Mouse (Mus musculus): ENCODE data around the gene Upk3bl. TPM values are rescaled to one million over a fixed set of nuclear protein-coding genes. Genes with fewer than 3 reads are reported as not detected.

The Upk3bl gene
- polyA plus RNA-seq (2015; fragmentation: Nextera tagmentation; extraction: Ambion mirVana): not detected in 2 replicates

- Histone ChIP-seq H3K36me3 (ENCODE audit: poor library complexity, severe bottlenecking) (no peaks in the 10 kb centered on the region), H3K4me2 (no peak within 1 kb of the TSS), H3K4me3 (no peak within 1 kb of the TSS), H3K27me3 (no peaks in the 10 kb centered on the region), H3K27ac (no peak within 1 kb of the TSS), H3K9me3 (replicated peaks) (no peaks in the 10 kb centered on the region), H3K9ac (no peak within 1 kb of the TSS), H3K4me1 (peaks cover 11% of the 10 kb centered on the region)
- 93% methylated on average over 11 of the region's 11 CpGs for WGBS
- no peak for ATAC-seq
Observed at GRCm38 (mm10) chr5:136054301-136055077, at the start of gene Upk3bl. TSS of gene Upk3bl (plus strand) at chr5:136054492.

- Histone ChIP-seq H3K9me3 (replicated peaks) (no peaks in the 10 kb centered on the region), H3K9ac (no peak overlapping the region), H3K27me3 (no peaks in the 10 kb centered on the region), H3K4me2 (no peak overlapping the region), H3K36me3 (ENCODE audit: poor library complexity, severe bottlenecking) (peaks cover 27% of the 10 kb centered on the region), H3K4me3 (no peak overlapping the region), H3K4me1 (peaks cover 6% of the 10 kb centered on the region), H3K27ac (no peak overlapping the region)
- WGBS: 85% methylated on average over 4 of the region's 4 CpGs
- ATAC-seq: no peak
Observed at GRCm38 (mm10) chr5:136004537-136004936, 49.8 kb upstream of the Upk3bl start.

GRCm38 (mm10) chr5:136007745-136008144 is 46.5 kb upstream of the Upk3bl start:
- no peaks in the 10 kb centered on the region for H3K27me3 ChIP-seq
- WGBS: 87% methylated on average over 7 of the region's 7 CpGs
- ATAC-seq: no peak
- H3K9ac ChIP-seq: no peak overlapping the region
- H3K4me1 ChIP-seq: peaks cover 3% of the 10 kb centered on the region
- H3K4me2 ChIP-seq: no peak overlapping the region
- H3K27ac ChIP-seq: no peak overlapping the region
- peaks cover 31% of the 10 kb centered on the region for H3K36me3 ChIP-seq (ENCODE audit: poor library complexity, severe bottlenecking)
- no peak overlapping the region for H3K4me3 ChIP-seq
- no peaks in the 10 kb centered on the region for H3K9me3 ChIP-seq (replicated peaks)

GRCm38 (mm10) chr5:136014877-136015276 is 39.4 kb upstream of the Upk3bl start:
- Histone ChIP-seq H3K36me3 (ENCODE audit: poor library complexity, severe bottlenecking) (peaks cover 51% of the 10 kb centered on the region), H3K27me3 (no peaks in the 10 kb centered on the region), H3K4me3 (no peak overlapping the region), H3K27ac (no peak overlapping the region), H3K9ac (no peak overlapping the region), H3K4me1 (peaks cover 16% of the 10 kb centered on the region), H3K9me3 (replicated peaks) (no peaks in the 10 kb centered on the region), H3K4me2 (no peak overlapping the region)
- ATAC-seq: no peak
- 90% methylated on average over 10 of the region's 10 CpGs for WGBS

GRCm38 (mm10) chr5:136015586-136015985 is 38.7 kb upstream of the Upk3bl start:
- no peaks in the 10 kb centered on the region for H3K9me3 ChIP-seq (replicated peaks)
- peak overlapping the region; percentile 26; the same call in 1 of the 2 replicates for H3K9ac ChIP-seq
- WGBS: 81% methylated on average over 10 of the region's 10 CpGs
- no peak overlapping the region for H3K27ac ChIP-seq
- peaks cover 51% of the 10 kb centered on the region for H3K36me3 ChIP-seq (ENCODE audit: poor library complexity, severe bottlenecking)
- H3K4me1 ChIP-seq: peaks cover 16% of the 10 kb centered on the region
- no peak overlapping the region for H3K4me3 ChIP-seq
- no peak overlapping the region for H3K4me2 ChIP-seq
- ATAC-seq: no peak
- no peaks in the 10 kb centered on the region for H3K27me3 ChIP-seq

GRCm38 (mm10) chr5:136016014-136016876 is 38.0 kb upstream of the Upk3bl start:
- Histone ChIP-seq H3K36me3 (ENCODE audit: poor library complexity, severe bottlenecking) (peaks cover 46% of the 10 kb centered on the region), H3K27me3 (no peaks in the 10 kb centered on the region), H3K4me1 (peaks cover 16% of the 10 kb centered on the region), H3K9ac (0 out of 2 replicates have a peak overlapping the region, but pooled peaks have one; percentile 35), H3K4me2 (no peak overlapping the region), H3K27ac (peak overlapping the region; percentile 36), H3K9me3 (replicated peaks) (no peaks in the 10 kb centered on the region), H3K4me3 (no peak overlapping the region)
- 66% methylated on average over 10 of the region's 10 CpGs for WGBS
- ATAC-seq: no peak

GRCm38 (mm10) chr5:136017262-136017661 is 37.0 kb upstream of the Upk3bl start:
- no peak overlapping the region; the same call in 1 of the 2 replicates for H3K27ac ChIP-seq
- no peak overlapping the region for H3K9ac ChIP-seq
- H3K4me1 ChIP-seq: peaks cover 16% of the 10 kb centered on the region
- no peak overlapping the region for H3K4me2 ChIP-seq
- ATAC-seq: 0 out of 2 replicates have a peak, but pooled peaks have one; percentile 33
- H3K36me3 ChIP-seq (ENCODE audit: poor library complexity, severe bottlenecking): peaks cover 44% of the 10 kb centered on the region
- 80% methylated on average over 6 of the region's 6 CpGs for WGBS
- H3K9me3 ChIP-seq (replicated peaks): no peaks in the 10 kb centered on the region
- no peaks in the 10 kb centered on the region for H3K27me3 ChIP-seq
- H3K4me3 ChIP-seq: no peak overlapping the region

GRCm38 (mm10) chr5:136018726-136019125 is 35.6 kb upstream of the Upk3bl start:
- no peak overlapping the region for H3K4me2 ChIP-seq
- no peaks in the 10 kb centered on the region for H3K9me3 ChIP-seq (replicated peaks)
- H3K27ac ChIP-seq: no peak overlapping the region
- H3K4me1 ChIP-seq: peaks cover 16% of the 10 kb centered on the region
- no peaks in the 10 kb centered on the region for H3K27me3 ChIP-seq
- WGBS: 86% methylated on average over 2 of the region's 2 CpGs
- peaks cover 37% of the 10 kb centered on the region; the same call in 1 of the 2 replicates for H3K36me3 ChIP-seq (ENCODE audit: poor library complexity, severe bottlenecking)
- H3K9ac ChIP-seq: no peak overlapping the region
- no peak for ATAC-seq
- no peak overlapping the region for H3K4me3 ChIP-seq

GRCm38 (mm10) chr5:136019907-136020306 is 34.4 kb upstream of the Upk3bl start:
- no peak for ATAC-seq
- peaks cover 16% of the 10 kb centered on the region for H3K4me1 ChIP-seq
- no peaks in the 10 kb centered on the region for H3K27me3 ChIP-seq
- H3K9ac ChIP-seq: no peak overlapping the region
- no peaks in the 10 kb centered on the region for H3K9me3 ChIP-seq (replicated peaks)
- no peak overlapping the region for H3K4me3 ChIP-seq
- no peak overlapping the region; the same call in 1 of the 2 replicates for H3K27ac ChIP-seq
- 32% methylated on average over 1 of the region's 1 CpGs for WGBS
- no peak overlapping the region for H3K4me2 ChIP-seq
- H3K36me3 ChIP-seq (ENCODE audit: poor library complexity, severe bottlenecking): peaks cover 34% of the 10 kb centered on the region

GRCm38 (mm10) chr5:136025712-136026111 is 28.6 kb upstream of the Upk3bl start:
- Histone ChIP-seq H3K36me3 (ENCODE audit: poor library complexity, severe bottlenecking) (peaks cover 72% of the 10 kb centered on the region), H3K27ac (no peak overlapping the region), H3K27me3 (no peaks in the 10 kb centered on the region), H3K9me3 (replicated peaks) (no peaks in the 10 kb centered on the region), H3K4me2 (no peak overlapping the region), H3K4me1 (no peaks in the 10 kb centered on the region), H3K9ac (no peak overlapping the region), H3K4me3 (no peak overlapping the region)
- ATAC-seq: no peak
- 93% methylated on average over 3 of the region's 3 CpGs for WGBS

- Histone ChIP-seq H3K27me3 (no peaks in the 10 kb centered on the region), H3K36me3 (ENCODE audit: poor library complexity, severe bottlenecking) (peaks cover 78% of the 10 kb centered on the region), H3K9me3 (replicated peaks) (no peaks in the 10 kb centered on the region), H3K4me2 (no peak overlapping the region), H3K4me1 (no peaks in the 10 kb centered on the region), H3K27ac (no peak overlapping the region), H3K9ac (no peak overlapping the region), H3K4me3 (no peak overlapping the region)
- no peak for ATAC-seq
- WGBS: 81% methylated on average over 9 of the region's 9 CpGs
Observed at GRCm38 (mm10) chr5:136026859-136027258, 27.4 kb upstream of the Upk3bl start.

Measured in forebrain, embryonic 13.5 days (tissue).